Mouse (Mus musculus) B cell, adult (primary cell): Measurements from ENCODE around the gene Catsperg2. TPM values are rescaled to one million over a fixed set of nuclear protein-coding genes. Genes with fewer than 3 reads are reported as not detected.

Source experiments
- total RNA-seq: library from RNA; stranded (reverse); gene quantifications from 4 replicates; pipeline ENCODE4 v1.2.4, GENCODE M21; 2023; ENCODE audit not compliant: inconsistent age

The Catsperg2 gene
- not detected in 4 replicates for total RNA-seq

DNA sequence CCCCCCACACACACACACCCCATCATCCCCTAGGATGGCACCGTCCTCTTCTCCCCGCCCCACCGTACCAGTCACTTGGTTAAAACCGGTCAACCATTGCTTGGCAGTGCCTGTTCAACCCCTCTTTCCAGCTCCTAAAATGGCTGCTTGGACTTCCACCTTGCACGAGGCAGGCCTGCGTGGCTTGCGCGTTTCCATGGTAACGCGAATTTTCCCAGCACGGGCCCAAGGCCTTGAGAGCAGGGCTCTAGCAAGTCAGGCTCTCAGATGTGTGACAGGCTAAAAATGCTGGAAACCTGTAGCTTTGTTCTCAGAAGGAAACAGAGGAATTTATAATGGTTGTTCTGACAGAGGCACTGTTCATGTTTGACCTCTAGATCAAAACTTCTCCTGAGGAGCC lies at the start of gene Catsperg2:
TSS of gene Catsperg2 (minus strand) at position 173 of the 400 bp plus-strand sequence.

DNA sequence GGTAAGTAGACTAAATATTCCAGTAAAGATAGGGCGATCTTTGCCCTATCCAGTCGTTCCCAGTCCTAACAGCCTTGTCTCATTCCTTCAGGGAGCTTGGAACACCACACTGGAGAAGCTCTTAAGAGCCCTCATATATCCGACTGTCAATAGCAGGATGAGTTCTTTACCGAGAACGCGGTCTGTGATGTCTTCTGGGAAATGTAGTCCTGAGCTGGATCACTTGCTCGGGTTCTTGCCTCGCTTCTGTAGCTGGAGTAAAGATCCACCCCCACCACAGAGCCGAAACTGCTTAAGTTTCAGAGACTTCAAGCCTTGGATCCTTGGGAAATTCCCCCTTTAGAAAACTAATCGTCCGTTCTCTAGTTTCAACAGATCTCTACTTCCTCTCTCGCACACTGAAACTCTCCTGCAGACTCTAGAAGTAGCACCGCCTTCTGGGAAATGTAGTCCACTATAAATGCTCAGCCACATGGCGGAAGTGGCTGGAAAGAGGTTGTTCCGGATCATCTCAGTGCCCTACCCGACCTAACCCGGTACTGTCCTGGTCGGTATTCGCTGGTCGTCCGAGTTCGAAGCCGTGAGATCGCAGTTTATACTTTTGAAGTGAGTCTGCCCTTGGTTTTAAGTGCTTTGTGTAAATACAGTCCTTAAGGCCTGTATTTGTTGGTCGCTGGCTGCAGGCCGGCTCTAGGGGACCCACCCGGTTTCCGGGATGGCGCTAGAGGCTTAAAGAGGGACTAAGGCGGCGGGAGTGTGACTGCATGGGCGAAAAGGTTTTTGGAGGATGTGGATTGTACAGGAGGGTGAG lies 41.5 kb upstream of the Catsperg2 start, which contains the start of gene Zfp84:
TSS of gene Zfp84 (plus strand) at position 463 of the 811 bp plus-strand sequence.

Other genes starting within 250 kb of the Catsperg2 start
- 46.9 to 66.2 TPM (median 50.2 TPM) in 4 replicates for gene Sipa1l3, start 208.4 kb downstream of the Catsperg2 start, total RNA-seq
- 18.1 to 20.5 TPM (median 19.4 TPM) in 4 replicates for gene Zfp84, start 41.5 kb upstream of the Catsperg2 start, total RNA-seq
- gene Zfp30, start 57.0 kb upstream of the Catsperg2 start, total RNA-seq: 0.57 to 0.80 TPM (median 0.68 TPM) in 4 replicates
- 10.4 to 13.1 TPM (median 12.4 TPM) in 4 replicates for gene Zfp790, start 89.1 kb upstream of the Catsperg2 start, total RNA-seq
- gene Zfp940, start 126.6 kb upstream of the Catsperg2 start, total RNA-seq: 5.2 to 8.2 TPM (median 7.2 TPM) in 4 replicates
- gene Zfp420, start 132.9 kb upstream of the Catsperg2 start, total RNA-seq: 12.7 to 14.2 TPM (median 13.4 TPM) in 4 replicates
- 8.0 to 14.8 TPM (median 9.0 TPM) in 4 replicates for gene Zfp27, start 179.5 kb upstream of the Catsperg2 start, total RNA-seq
- 4.3 to 5.7 TPM (median 5.1 TPM) in 4 replicates for gene Zfp383, start 181.2 kb upstream of the Catsperg2 start, total RNA-seq
- gene Zfp74, start 227.1 kb upstream of the Catsperg2 start, total RNA-seq: 8.4 to 17.9 TPM (median 11.8 TPM) in 4 replicates